Mouse (Mus musculus) testis, adult 2 months (tissue): ENCODE measurements around the gene Slc35e3. TPM values are rescaled to one million over a fixed set of nuclear protein-coding genes. Genes with fewer than 3 reads are reported as not detected.

Experiments
- H3K27ac ChIP-seq: fragments of 200-500 bp; 2 replicates; pipeline ENCODE4 v1.5.1; 2012; ENCODE audit warnings: low read depth, low read length; ENCODE audit not compliant: control insufficient read depth, insufficient read depth
- H3K27me3 ChIP-seq: fragments of 200-500 bp; 2 replicates; pipeline ENCODE4 v1.6.1; 2012; ENCODE audit warnings: mild to moderate bottlenecking, low read length, moderate library complexity; ENCODE audit not compliant: control insufficient read depth, insufficient read depth
- H3K36me3 ChIP-seq: fragments of 200-500 bp; 2 replicates; pipeline ENCODE4 v1.6.1; 2012; ENCODE audit warnings: mild to moderate bottlenecking, low read length; ENCODE audit not compliant: control insufficient read depth, insufficient read depth
- H3K4me1 ChIP-seq: fragments of 200-500 bp; 2 replicates; pipeline ENCODE4 v1.6.1; 2012; ENCODE audit warnings: low read length; ENCODE audit not compliant: control insufficient read depth, insufficient read depth
- H3K4me3 ChIP-seq: fragments of 200-500 bp; 2 replicates; pipeline ENCODE4 v1.5.1; 2012; ENCODE audit warnings: low read depth, mild to moderate bottlenecking, low read length, moderate library complexity, mixed read lengths; ENCODE audit not compliant: control insufficient read depth
- CTCF ChIP-seq: fragments of 200-500 bp; IDR thresholded peaks from 2 replicates; pipeline ENCODE4 v1.5.1; 2012; ENCODE audit warnings: low read depth, mild to moderate bottlenecking, inconsistent platforms, low read length, moderate library complexity; ENCODE audit not compliant: control insufficient read depth, insufficient read depth, insufficient replicate concordance
- POLR2A ChIP-seq: fragments of 200-500 bp; IDR thresholded peaks from 2 replicates; pipeline ENCODE4 v1.6.1; 2012; ENCODE audit warnings: low read depth, mild to moderate bottlenecking, inconsistent platforms, low read length, moderate library complexity; ENCODE audit not compliant: control insufficient read depth
- polyA plus RNA-seq: library from polyadenylated mRNA; depleted of rRNA; stranded (reverse); fragments of >200 nt; gene quantifications from 2 replicates; pipeline ENCODE4 v1.2.3, GENCODE M21; 2012

Gene Slc35e3
- polyA plus RNA-seq, 1 experiment, result 2.7 TPM

DNA sequence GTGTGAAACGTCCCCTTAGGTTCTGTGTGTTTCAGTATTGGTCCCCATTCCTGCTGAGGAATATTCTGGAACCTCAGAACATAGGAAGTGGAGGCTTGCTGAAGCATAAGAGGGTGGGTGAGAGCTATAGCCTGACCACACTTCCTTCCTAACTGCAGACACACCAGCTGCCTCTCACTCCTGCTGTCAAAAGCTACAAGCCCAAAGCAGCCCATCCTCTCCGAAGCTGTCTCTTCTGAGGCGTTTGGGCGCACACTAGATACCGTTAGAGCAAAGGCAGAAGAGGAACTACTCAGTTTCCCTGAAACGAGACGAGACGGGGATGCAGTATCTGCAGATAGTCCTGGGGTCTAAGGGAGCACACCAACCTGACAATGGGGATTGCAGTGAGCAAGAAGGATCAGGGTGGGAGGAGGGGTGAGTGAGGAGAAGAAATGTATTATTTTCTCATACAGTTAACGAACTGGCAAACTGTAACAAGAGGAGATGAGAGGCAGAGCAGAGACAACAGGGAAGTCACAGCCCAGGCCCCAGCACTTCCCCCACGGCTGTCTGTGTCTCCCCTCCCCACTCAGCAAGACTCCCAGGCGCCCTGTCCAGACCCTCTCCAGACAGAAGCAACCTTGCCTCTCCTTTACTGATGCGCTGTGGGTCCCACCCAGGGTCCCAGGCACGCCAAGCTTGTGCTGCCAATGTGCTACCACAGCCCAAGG is 9.1 kb upstream of the Slc35e3 start:
- no peak overlapping the region for H3K27ac ChIP-seq
- TF ChIP-seq POLR2A, result no peak
- no peak for TF ChIP-seq CTCF
- peaks cover 8% of the 10 kb centered on the region for H3K36me3 ChIP-seq

DNA sequence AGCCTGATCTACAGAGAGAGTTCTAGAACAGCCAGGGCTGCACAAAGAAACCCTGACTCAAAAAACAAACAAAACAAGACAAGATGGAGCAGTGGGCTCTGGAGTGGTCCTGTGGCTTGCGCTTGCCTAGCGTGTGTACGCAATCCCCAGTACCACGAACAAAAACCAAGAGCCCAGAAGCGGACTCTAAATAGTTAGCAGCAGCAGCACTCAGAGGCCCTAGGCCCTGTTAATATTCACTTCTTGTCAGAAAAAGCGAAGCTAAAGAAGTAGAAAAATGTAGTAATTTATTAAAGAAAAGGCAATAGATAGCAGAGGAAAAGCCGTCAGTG is 8.4 kb upstream of the Slc35e3 start:
- Histone ChIP-seq H3K4me1 (no peaks in the 10 kb centered on the region), H3K36me3 (peaks cover 7% of the 10 kb centered on the region), H3K27me3 (no peaks in the 10 kb centered on the region), H3K4me3 (no peak overlapping the region), H3K27ac (no peak overlapping the region)
- TF ChIP-seq CTCF (no peak), POLR2A (no peak)

More for the DNA sequence above, 9.1 kb upstream of the Slc35e3 start:
- Histone ChIP-seq H3K4me1 (no peaks in the 10 kb centered on the region), H3K4me3 (no peak overlapping the region), H3K27me3 (no peaks in the 10 kb centered on the region)

DNA sequence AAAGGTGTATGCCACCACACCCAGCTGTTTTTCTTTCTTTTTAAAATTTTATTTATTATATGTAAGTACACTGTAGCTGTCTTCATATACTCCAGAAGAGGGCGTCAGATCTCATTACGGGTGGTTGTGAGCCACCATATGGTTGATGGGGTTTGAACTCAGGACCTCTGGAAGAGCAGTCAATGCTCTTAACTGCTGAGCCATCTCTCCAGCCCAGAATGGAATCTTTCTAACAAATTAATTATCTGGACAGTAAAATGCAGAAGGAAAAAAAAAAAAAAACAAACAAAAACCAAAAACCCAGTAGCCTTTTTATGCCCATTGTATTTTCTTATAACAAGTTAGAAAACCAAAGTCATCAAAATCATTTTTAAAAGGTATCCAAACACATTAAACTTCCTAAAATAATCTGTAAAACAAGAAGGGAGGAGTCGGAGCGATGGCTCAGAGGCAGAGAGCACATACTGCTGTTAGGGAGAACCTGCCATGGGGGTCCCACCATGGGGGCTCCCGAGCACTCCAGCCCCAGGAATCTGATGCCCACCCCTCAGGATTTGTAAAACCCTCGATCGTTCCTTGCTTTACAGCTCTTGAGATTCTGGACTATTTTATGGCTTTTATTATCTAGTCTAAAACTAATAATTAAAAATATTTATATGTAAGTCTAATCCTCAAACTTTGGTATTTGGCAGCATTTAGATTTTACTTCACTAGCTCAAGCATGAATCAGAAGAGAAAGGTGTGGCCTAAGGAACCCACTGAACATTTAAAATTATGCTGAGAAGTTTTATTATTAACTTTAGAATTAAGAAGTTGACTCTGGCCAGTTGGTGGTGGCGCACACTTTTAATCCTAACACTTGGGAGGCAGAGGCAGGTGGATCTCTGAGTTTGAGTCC is 7.8 kb upstream of the Slc35e3 start:
- H3K4me3 ChIP-seq, result no peak overlapping the region
- H3K36me3 ChIP-seq, result peaks cover 6% of the 10 kb centered on the region
- TF ChIP-seq CTCF, result no peak
- H3K4me1 ChIP-seq, result no peaks in the 10 kb centered on the region
- no peak overlapping the region for H3K27ac ChIP-seq
- no peaks in the 10 kb centered on the region for H3K27me3 ChIP-seq

DNA sequence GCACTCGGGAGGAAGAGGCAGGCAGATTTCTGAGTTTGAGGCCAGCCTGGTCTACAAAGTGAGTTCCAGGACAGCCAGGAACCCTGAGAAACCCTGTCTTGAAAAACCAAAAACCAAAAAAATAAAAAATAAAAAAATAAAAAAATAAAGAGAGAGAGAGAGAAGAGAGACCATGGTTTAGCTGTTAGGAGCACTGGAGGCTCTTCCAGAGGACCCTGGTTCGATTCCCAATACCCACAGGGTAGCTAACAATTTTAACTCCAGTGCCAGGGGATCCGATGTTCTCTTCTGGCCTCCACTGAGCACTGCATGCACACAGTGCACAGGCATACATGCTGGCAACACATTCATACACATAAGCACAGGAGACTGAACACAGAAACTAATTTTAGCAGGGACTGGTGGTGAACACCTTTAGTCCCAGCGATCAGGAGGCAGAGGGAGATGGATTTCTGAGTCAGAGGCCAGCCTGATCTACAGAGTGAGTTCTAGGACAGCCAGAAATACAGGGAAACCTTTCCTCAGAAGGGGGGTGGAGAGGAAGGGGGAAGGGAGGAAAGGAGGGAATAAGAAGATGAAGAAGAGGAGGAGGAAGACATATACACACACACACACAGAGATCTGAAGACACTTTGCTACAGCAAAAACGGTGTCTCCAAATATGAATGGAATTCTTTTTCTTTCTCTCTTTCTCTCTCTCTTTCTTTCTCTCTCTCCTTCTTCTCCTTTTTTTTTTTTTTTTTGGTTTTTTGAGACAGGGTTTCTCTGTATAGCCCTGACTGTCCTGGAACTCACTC is 6.9 kb upstream of the Slc35e3 start:
- Histone ChIP-seq H3K36me3 (peaks cover 4% of the 10 kb centered on the region), H3K4me3 (no peak overlapping the region), H3K4me1 (no peaks in the 10 kb centered on the region; the same call in 1 of the 2 replicates), H3K27me3 (no peaks in the 10 kb centered on the region), H3K27ac (no peak overlapping the region)
- TF ChIP-seq CTCF (no peak), POLR2A (no peak)

DNA sequence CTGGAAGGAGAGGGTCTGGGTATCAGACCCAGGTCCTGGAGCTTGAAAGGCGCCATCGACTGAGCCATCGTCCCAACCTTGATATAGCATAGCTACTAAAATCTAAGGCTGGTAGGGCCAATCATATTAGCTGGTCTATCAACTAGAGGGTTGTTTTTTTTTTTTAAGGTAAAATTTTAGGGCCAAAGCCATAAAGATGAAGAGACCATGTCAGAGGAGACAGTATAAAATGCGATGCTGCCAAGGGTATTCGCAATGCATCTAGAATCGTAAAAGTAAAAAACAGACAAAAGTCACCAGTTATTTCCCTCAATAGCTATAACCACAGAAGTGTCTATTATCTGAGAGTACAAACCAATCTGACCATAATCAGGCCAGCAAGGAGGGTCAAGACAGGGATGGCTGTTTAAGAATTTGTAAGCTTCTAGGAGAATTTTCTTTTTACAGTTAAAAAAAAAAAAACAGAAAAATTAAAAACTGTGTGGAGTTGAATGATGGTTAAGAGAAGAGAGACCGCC is 6.2 kb upstream of the Slc35e3 start:
- no peak overlapping the region for H3K4me3 ChIP-seq
- H3K27ac ChIP-seq, result no peak overlapping the region
- peaks cover 2% of the 10 kb centered on the region for H3K36me3 ChIP-seq
- no peaks in the 10 kb centered on the region for H3K27me3 ChIP-seq
- TF ChIP-seq POLR2A, result no peak
- no peak for TF ChIP-seq CTCF
- no peaks in the 10 kb centered on the region; the same call in 1 of the 2 replicates for H3K4me1 ChIP-seq

DNA sequence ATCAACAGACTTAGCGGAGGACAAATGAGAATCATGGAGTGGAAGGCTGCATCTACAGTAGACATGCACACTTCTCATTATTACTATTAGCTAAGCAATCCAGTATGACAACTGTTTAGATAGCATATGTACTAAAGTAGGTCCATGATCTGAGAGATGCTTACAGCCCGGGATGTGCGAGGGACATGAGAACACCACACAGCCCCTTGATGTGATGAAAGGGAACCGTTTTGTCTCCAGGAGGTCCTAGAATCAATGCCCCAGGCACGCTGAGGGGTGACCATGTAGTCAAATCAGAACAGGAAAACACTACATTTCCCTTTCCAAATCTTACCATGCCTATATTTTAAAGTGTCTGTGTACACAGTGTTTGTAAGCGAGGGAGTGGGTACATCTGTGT is 5.6 kb upstream of the Slc35e3 start:
- H3K27me3 ChIP-seq, result no peaks in the 10 kb centered on the region
- H3K27ac ChIP-seq, result no peak overlapping the region
- H3K36me3 ChIP-seq, result no peaks in the 10 kb centered on the region; the same call in 1 of the 2 replicates
- no peaks in the 10 kb centered on the region; the same call in 1 of the 2 replicates for H3K4me1 ChIP-seq
- no peak overlapping the region for H3K4me3 ChIP-seq
- TF ChIP-seq CTCF, result no peak
- no peak for TF ChIP-seq POLR2A

DNA sequence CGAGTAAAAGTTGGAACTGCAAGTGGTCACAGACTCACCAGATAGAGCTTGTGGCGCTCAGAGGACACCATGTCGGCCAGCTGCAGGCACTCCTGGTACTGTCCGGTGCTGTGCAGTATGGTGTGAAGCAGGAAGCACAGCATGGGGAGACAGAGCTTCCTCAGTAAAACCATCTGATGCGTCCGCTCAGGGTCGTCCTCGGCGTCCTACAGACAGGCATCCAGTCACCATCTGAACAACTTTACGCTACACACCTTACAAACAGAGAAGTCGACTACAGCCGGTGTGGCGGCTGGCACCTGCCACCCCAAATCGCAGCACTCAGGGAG is 5.1 kb upstream of the Slc35e3 start:
- Histone ChIP-seq H3K4me3 (no peak overlapping the region), H3K36me3 (no peaks in the 10 kb centered on the region; the same call in 1 of the 2 replicates), H3K4me1 (no peaks in the 10 kb centered on the region; the same call in 1 of the 2 replicates), H3K27ac (no peak overlapping the region), H3K27me3 (no peaks in the 10 kb centered on the region)
- no peak for TF ChIP-seq CTCF
